Mouse (Mus musculus) lung, postnatal 0 days (tissue): ENCODE data around the gene Bfsp2.

Source experiments
- CTCF ChIP-seq: IDR thresholded peaks from 2 replicates; pipeline ENCODE4 v1.5.1; 2016; ENCODE audit warnings: antibody characterized with exemption, mild to moderate bottlenecking
- EP300 ChIP-seq: IDR thresholded peaks from 2 replicates; pipeline ENCODE4 v1.6.1; 2016; ENCODE audit warnings: antibody characterized with exemption, mild to moderate bottlenecking, control low read depth

DNA sequence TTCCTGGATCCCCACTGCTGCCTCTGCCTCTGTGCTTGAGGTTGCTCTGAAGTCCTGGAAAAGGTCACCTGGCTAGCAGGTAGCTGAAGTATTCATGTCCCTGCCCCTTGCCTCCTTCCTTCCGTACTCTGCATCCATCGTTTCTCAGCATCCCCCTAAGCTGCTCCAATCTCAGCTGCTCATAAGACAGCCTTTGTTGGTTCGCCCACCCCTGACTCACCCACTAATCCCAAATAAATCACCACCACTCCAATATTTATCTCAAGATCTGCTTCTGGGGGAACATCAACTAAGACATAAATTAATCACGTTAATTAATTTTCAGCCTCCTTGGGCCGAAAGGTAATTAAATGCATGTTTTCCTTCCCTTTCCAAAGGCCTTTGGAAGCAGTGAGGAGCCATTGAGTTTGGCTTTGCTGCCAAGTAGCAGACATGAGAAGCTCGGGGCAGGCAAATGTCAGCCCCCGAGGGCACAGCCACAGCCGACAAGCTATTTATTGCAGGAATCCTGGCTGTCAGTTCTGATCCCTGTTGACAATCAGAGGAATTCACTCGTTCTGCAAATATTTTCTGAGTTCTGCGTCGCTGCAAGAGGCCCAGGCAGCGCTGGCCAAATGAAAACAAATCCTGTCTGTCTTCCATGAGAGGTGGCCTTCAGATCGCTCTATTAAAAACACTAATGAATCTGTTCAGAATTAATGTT lies 36.9 kb downstream of the Bfsp2 start:
- TF ChIP-seq CTCF: no peak
- TF ChIP-seq EP300: no peak
